Mouse (Mus musculus): ENCODE results near the gene Myl7.

DNA sequence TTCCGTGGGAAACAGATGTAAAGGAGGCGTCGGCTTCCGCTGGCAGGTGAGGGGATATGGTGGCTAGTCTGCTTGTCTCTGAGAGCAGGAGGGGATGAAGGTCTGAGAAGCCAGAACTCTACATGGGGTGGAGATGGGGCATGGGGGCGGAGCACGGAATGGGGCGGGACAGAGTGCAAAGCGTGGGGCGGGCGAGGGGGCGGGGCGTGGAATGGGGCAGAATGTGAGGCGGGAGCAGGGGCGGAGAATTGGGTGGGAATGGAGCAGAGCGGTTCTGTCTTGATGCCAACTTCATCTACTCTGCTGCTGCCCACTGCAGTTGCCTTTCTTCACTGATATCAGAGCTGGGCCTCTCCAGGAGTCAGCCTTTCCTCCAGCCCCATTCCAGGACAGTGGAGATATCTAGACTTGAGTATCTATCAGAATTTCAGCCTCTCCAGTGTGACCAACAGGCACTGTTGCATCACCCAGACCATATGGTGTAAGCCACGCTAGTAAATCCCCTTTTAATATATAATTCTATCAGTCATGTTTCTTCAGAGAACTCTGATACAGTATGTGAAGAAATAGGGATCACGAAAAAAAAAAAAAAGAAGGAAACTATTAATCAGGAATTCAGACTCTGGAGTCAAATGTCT lies 21.9 kb upstream of the Myl7 start:
- TF ChIP-seq CTCF (IDR thresholded peaks at IDR 0.05; ENCODE audit: low read depth, low read length) (no peak), POLR2A (IDR thresholded peaks at IDR 0.05; ENCODE audit: extremely low read depth, insufficient read depth, low read length) (peak; percentile 85)
